Mouse (Mus musculus) thymus, postnatal 25 days (tissue): ENCODE data around the gene Akap13.
"Not testable (repeated sequence)": the region's sequence is repeated elsewhere in the genome, so short reads cannot be mapped to it uniquely, and the experiment has no call there.

Experiments
- DNase-seq: peaks from one replicate; pipeline ENCODE4 v3.0.0; 2022

Gene Akap13

DNA sequence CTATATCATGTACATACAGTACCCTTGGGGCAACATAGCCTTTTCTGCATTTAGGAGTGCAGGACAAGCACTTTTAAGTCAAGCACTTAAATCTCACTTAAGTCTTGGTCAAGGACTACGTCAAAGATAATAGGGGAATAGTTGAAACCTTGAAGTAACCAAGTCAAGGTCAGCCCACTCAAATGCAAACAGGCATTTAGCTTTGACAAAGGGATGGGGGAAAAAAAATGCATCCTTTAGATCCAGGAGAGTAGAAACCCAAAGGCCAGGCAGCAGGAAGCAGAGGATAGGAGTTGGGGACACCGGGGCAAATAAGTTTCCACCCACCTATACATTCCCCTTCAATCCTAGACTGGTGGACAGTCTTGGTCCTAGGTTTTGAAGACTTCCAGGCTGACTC lies 322.7 kb downstream of the Akap13 start:
- DNase-seq, result no peak

DNA sequence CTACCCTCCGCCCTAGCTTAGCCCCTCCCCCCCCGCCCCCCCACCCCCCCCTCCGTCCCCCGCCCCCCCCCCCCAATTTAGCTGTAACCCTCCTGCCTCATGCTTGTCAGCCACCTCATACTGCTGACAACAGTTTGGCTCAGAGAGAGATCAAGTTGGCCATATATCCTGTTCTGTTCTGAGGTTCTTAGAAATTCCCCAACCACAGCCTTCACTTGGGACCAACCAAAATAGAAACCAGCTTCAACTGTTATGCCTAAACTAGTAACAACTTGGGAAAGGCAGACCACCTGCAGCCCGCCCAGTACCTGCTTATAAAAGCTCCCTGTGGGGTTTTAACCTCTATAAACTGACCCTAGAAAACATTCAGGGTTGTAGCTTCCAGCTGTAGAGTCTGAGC lies 325.5 kb downstream of the Akap13 start:
- no peak for DNase-seq

DNA sequence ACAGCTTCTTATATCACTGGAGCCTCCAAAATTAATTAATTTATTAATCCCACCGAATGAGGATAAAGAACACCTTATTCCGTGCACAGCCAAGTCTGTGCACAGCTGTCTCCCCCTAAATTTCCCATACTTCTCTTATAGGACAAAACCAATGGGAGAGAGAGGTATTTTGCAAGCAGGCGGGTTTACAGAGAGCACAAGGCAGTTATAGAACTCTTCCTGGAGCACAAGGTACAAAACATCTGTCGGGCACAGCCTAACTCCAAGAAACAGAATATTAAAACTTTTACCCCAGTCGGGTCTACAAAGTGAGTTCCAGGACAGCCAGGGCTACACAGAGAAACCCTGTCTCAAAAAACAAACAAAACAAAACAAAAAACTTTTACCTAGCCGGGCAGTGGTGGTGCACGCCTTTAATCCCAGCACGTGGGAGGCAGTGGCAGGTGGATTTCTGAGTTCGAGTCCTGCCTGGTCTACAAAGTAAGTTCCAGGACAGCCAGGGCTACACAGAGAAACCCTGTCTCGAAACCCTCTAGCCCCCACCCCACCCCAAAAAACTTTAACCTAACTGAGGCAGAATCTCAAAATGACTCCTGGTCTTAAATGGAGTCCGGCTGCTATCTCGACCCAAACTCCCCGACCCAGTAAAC lies 326.1 kb downstream of the Akap13 start:
- no peak for DNase-seq

DNA sequence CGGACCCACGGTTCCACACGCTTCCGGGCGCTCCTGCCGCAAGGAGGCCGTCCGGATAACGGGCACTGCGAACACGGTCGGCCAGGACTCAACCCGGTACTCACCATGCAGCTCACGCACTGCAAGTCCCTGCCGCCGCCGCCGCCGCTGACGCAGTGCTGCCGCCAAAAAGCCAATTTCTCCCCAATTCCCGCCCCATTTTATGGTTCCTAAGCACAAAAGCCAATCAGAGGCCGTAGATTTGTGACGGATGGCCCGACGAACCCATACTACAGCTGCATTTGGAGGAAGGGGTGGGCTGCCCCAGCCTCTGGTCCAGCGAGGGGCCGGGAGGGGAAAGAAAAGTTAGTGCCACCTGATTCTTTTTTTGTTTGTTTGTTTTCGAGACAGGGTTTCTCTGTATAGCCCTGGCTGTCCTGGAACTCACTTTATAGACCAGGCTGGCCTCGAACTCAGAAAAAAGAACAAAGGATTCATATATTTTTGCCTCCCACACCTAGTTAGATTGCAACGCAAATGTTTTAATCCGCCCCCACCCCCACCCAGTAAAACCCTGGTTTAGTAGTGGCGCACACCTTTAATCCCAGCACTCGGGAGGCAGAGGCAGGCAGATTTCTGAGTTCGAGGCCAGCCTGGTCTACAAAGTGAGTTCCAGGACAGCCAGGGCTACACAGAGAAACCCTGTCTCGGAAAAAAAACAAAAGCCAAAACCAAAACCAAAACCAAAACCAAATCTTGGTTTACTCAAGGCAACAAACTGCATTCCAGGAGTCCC lies 326.8 kb downstream of the Akap13 start:
- DNase-seq, result peak; percentile 91

DNA sequence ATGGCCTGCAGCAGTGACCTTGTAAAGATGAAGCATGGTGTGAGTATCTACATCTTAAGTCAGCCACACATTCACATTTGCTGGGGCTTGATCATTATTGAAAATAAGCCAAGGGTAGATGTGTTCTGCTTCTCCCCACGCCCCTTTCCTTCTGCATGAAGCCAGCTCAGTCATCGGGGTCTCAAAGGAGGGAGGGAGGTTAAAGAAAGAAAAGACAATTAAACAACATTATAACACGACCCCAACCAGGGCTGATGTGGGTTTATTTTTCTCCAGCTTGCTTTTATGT lies 327.3 kb downstream of the Akap13 start:
- DNase-seq, result no peak

DNA sequence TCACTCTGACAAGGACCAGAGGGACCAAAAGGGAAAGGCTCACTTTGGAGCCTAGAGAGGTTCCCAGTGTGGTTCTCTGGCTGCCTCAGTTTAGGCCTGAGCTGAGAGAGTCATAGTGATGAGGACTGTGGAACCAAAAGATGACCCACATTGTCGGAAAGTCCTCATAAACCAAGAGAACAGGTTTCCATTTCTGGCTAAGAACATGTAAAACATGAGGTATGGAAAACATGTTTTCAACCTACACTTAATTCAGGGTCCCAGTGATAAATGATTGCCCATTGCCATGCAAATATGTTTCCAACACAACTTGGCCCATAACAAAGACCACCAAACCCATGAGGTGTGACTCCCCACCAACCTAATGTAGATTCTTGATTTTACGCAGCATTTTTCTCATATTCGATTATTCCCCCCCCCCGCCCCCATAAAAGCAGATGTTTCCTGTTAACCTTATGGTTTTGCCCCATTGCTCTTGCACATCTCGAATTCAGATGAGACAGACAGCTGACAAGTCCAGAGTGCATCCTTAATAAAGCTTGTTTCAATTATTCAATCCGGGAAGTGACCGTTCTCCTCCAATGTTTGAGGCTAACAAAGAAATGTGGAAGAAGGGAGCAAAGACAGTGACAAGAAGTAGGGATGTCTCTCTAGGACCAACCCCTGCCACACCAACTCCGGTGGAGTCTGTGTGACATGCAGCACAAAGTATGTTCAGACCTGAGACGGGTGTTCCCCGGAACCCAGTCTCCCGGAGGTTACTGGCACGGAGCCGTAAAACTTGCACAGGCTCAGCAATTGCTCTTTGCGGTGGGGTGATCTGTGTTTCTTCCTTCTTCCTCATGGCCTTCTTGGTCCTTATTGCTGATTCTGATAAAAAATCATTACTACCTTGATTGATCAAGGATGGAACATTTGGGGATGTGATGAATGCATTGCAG lies 330.3 kb downstream of the Akap13 start:
- no peak for DNase-seq

DNA sequence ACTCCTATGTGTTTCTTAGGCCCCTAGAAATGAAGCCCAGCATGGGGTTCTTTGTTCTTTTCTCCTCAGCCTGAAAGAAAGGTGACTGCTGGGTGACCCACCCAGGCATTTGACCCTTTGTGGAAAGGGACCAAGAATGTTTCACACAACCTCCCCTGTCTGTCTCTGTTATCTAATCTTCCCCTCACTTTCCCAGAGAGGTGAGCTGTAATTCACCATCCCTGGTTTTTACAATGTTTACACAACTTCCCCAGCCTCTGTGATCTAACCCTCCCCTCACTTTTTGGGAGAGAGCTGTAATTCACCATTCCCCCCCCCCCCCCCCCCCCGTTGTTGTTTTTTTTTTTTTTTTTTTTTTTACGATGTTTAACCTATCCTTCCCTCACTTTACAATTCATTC lies 331.5 kb downstream of the Akap13 start:
- no peak for DNase-seq

DNA sequence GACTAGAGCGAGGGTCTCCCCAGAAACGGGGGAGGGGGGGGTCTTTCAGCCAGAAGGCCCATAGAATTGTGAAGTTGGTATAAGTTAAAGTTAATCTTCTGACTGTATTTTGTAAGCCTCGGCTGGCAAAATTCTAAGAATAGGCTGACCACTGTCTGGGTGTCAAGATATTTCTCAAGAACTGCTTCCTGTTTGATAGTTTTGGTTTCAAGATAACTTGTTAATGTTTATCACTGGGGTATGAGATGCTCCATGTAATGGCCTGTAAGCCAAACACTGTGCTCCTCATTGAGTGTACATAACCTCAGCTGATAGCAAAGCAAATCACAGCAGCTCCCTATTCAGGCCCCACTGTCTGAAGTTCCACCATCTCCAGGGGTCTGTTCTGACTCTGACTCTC lies 332.0 kb downstream of the Akap13 start:
- DNase-seq, result no peak

DNA sequence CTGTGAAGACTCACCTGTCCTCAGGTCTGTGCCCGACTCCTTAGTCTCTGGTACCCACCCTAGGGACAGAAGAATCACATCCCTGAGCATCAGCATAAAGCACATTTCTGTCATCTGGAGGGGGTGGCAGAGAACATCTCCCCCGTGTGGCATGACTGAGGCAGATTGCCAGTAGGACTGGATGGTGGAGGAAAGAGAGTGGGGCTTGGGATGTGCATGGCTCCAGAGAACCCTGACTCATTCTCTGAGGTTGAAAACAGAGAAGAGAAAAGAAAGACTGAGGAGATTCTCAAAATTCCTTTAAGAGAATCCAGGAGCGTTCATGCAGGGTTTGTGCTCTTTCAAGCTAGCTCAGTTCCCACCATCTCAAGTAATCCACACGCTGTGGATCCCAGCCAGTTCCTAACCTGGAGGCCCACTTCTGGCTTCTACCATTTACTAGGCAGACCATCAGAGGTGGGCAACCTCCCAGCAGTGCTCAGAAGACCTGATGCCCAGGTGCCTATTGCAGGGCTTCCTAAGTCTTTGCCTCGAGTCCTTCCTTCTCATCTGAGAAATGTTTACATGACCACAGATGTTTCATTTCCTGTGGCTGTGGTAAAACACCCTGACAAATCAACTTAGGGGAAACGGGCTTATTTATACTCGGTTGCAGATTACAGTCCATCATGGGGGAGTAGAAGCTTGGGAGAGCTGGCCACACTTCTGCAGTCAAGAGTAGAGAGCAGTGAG lies 332.9 kb downstream of the Akap13 start:
- not testable (repeated sequence) for DNase-seq

DNA sequence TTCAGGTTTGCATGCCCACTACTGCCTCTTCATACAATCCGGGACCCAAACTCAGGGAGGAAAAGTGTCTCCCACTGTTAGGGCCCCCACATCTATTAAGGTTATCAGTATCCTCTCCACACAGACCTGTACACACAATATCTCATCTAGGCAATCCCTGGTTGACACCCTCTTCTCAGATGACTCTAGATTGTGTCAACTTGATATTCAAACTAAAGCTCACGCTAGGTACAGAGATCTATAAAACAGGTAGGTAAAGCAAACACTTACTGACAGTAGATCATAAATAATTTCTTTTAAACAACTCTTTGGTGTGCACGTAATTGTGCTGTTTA lies 333.4 kb downstream of the Akap13 start:
- not testable (repeated sequence) for DNase-seq

DNA sequence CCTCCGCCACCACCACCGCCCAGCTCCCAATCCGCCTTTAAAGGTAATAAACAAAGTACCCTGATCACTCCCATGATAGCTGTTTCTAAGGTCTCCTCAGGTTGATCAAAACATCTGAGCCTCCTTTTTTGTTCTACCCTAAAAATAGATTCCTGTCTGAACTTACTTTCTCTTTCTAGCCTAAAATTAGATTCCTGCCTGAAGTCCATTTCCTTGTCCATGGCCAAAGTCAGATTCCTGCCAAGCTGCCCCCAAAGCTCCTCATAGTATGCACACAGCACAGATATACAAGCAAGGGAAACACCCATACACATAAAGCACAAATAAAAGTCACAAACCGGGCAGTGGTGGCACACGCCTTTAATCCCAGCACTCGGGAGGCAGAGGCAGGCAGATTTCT lies 334.4 kb downstream of the Akap13 start:
- no peak for DNase-seq

DNA sequence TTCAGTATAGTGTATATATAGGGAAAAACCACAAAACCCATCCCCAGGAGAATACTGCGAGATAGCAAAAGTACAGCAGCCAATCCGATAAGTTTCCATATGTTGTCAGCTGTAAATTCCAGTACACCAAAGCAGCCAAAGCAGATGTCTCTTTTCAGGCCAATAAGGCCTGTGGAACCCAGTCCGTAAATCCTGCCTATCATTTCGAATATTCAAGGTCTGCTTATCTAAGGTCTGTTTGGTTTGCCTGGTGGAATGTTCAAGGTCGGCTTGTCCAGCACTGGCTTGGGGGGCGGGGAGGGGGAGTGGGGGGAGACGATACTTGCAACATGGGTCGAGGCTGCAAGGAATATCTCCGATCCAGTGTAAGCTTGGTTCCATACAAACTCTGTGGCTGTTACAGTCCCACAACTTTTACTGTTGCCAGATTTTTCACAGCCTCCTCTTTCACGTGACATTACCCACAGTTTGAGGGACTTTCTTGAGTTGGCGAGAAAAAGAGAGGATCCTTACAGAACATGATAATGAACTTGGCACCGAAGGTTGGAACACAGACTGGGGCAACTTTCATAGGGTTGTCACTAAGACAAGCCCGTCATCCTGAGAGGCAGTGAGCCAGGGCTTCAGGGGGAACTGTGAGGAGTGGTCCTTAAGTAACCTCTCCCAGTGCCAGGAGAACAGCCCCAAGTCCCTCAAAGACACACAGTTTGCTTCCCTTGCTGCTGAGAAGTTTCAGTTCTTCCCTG lies 335.9 kb downstream of the Akap13 start:
- DNase-seq, result not testable (repeated sequence)

DNA sequence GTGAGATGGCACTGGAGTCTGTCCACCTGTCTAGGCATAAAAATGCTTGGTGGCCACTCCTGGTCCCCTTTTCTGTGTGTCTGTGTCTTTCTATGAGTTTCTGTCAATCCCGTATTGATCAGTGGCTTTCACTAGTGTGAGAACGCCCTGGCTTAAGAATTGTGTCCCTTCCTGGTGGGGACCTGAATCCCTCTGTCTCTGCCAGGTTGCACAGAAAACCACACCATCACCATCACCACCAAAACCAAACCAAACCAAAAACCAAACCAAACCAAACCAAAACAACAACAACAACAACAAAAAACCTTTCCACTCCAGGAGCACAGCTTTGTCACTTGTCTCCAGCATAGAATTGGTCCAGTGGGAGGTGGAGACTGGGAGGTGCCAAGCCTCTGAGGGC lies 337.8 kb downstream of the Akap13 start:
- no peak for DNase-seq

DNA sequence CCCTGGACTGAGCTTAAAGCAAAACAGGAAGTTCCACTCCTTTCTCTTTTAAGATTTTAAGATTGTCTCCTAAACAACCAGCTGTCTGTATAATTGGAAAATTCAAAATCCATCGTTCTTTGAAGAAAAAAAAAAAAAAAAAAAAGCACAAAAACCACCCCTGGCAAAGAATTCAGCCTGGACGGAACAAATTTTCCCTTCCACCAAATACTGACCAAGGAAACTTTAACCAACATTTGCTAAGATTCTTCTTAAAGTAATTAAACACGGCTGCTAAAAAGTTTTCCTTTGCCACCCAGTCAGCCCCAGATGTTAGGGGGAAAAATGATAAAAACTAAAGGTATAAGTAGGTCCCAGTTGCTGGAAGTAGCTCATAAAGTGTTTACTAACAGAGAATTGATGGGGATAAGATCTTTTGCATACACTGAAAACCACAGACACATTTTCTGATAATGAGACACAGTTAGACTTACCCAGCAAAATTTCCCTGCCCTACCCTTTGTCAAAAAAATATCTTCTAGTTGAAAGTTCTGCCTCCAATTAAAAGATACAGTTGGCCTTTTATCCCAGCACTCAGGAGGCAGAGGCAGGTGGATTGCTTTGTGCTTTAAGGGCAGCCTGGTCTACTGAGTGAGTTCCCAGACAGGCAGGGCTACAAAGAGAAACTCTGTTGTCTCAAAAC lies 338.5 kb downstream of the Akap13 start:
- DNase-seq, result no peak

DNA sequence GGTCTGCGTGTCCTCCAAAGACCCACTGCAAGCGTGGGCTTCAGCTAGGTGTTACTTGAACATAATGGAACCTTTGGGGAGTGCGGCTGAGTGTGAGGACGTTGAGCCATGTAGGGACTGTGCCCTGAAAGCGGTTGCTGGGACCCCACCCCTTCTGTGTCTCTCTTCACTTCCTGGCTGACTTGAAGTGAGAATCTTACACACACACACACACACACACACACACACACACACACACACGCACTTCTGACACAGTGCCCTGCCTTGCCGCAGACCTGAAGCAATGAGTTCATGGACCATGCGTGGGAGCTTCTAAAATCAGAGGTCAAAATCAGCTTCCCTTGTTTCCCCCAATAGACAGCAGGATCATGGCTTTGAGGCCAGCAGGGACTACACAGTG lies 339.8 kb downstream of the Akap13 start:
- DNase-seq, result peak; percentile 68

DNA sequence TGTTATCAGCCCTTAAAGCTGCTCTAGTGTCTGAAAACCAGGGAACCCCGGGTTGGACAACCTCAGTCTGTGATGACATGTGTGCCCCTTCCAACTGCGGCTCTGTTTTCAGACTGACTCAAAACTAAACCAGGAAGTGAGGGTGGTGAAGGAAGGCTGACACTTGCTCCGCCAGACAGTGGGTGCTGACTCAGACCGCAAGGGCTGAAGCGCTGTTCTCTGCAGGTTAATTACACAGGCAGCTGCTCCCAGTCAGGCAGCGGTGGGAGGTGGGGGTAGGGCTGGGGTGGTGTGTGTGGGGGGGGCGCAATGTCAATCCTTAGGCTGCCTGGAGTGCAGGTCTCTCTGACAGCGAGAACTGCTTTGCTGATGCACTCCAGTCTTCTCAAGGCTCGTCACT lies 341.1 kb downstream of the Akap13 start:
- peak; percentile 76 for DNase-seq

DNA sequence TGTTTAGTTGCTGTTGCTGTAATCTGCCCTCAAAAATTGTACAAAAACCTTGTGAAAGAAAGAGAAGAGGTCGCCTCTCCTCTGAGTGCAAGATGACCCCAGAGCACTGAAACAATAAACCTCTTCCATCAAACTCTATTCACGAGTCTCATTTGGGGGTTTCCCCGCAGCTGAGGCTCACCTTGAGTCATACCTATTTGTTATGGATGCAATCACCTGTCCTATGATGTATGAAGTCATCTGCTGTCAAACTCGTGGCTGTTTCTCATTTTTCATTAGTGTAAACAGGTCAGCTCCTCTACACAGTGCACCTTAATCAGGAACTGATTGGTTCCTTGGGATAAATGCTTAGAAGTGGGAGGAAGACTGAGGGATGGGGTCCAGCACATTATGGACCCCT lies 345.2 kb downstream of the Akap13 start:
- no peak for DNase-seq

DNA sequence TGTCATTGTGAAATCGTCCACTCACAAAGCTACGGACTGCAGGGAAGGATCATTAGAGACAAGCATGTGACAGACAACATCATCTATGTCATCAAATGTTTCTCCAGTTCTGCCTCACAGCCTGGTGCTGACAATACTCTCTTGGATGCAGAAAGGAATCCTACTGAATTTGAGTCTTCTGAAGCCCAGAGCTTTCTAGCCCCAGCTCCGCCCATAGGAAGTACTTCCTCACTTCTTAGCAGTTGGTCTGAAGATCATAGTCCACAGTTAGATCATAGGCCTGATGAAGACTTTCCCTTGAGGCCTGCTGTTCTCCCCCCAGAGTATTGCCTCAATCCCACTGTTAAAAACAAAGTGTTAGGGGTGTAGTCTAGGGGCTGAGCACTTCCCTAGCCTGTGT lies 345.7 kb downstream of the Akap13 start:
- DNase-seq, result no peak

DNA sequence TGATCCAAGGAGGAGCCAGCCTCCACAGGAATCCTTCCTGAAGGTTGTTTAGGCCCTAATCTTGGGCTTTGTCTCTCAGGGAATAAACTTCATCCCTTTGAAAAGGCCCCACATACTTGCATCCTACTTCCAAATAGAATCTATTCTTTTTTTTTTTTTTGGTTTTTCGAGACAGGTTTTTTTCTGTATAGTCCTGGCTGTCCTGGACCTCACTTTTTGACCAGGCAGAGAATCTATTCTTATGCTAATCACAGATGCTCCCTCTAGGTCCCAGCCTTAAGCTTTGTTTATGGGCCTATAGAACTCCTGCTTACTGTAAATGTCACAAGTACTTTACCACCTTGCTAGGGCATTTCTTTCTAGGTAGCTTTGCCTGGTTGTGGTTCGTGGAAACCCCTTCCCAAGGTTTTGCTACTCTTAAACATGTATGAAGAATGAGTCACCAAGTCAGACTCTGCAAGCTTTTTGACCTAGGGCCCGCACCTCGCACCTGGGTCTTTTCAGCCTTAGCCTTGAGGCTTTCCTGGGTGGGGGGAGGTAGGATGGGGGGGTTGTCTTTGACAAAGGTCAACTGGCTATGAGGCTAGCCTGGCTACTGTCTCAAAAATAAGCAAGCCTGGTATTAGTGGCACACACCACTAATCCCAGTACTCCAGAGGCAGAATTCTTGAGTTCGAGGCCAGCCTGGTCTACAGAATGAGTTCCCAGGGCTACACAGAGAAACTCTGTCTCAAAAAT lies 346.5 kb downstream of the Akap13 start:
- DNase-seq, result no peak

DNA sequence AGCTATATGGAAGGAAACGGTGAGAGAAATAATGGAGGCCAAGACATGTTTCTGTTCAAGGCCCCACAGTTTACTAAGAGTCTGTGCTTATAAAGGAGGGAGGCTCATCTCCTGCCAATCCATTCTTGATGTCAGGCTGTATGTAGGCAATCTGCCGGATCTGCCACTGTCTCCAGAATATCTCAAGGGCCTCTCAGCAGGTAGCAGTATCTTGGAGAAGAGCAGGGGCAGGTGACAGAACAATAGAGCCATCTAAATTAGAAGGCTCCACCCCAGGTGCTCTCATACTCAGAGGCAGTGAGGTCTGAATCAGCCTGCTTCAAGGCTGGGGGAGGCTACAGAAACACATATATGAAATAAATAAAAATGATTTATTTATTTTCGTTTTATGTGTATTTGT lies 347.6 kb downstream of the Akap13 start:
- DNase-seq, result no peak
